ENCODE assay signal across 9 mouse cellular contexts in genomic region chr15:97291291-97292050, GRCm38 (mm10). TPM values are rescaled to one million over a fixed set of nuclear protein-coding genes. Genes with fewer than 3 reads are reported as not detected.
DNase-seq lines count a peak whose midpoint lies in the region; ATAC-seq and TF ChIP-seq lines count a peak whose summit lies in the region.
"Had no signal": no experiment of that assay in that cellular context is flagged by ENCODE, and none has a peak within 500 bp of the region (broad histone marks: within the 10 kb centered on the region; RNA-seq: fewer than 3 reads in every experiment).

No protein-coding gene starts in this region.

- WGBS in heart, embryonic 12.5 days: 66% methylated on average over 21 of the region's 21 CpGs
- 70% methylated on average over 21 of the region's 21 CpGs for WGBS in heart, embryonic 10.5 days
- WGBS in limb, embryonic 11.5 days: 66% methylated on average over 21 of the region's 21 CpGs
- whole genome bisulfite sequencing in lung, adult 2 months: 76% methylated on average over 21 of the region's 21 CpGs

- no peak overlapping the region for H3K4me3 ChIP-seq in heart, embryonic 12.5 days
- H3K4me3 ChIP-seq in heart, embryonic 10.5 days: no peak overlapping the region
- H3K4me3 ChIP-seq in limb, embryonic 11.5 days (ENCODE audit: low read depth, low read length): no peak overlapping the region
- H3K4me3 ChIP-seq in lung, adult 2 months (replicated peaks; ENCODE audit: extremely low read depth, low read depth, low read length): no peak overlapping the region

- H3K27ac ChIP-seq in heart, embryonic 12.5 days (ENCODE audit: poor library complexity, severe bottlenecking): no peak overlapping the region
- no peak overlapping the region for H3K27ac ChIP-seq in heart, embryonic 10.5 days
- H3K27ac ChIP-seq in limb, embryonic 11.5 days (replicated peaks; ENCODE audit: low read depth, low read length): no peak overlapping the region

- H3K4me1 ChIP-seq in heart, embryonic 12.5 days (replicated peaks): no peaks in the 10 kb centered on the region
- 0 out of 2 replicates have a peak, but pooled peaks cover 8% of the 10 kb centered on the region for H3K4me1 ChIP-seq in heart, embryonic 10.5 days
- no peaks in the 10 kb centered on the region for H3K4me1 ChIP-seq in limb, embryonic 11.5 days (ENCODE audit: control insufficient read depth, insufficient read depth, low read length)
- H3K4me1 ChIP-seq in lung, adult 2 months (ENCODE audit: control insufficient read depth, insufficient read depth, low read length): no peaks in the 10 kb centered on the region; the same call in 1 of the 2 replicates

- ATAC-seq in heart, embryonic 12.5 days (ENCODE audit: insufficient number of reproducible peaks, low FRiP score): no peak
- ATAC-seq in limb, embryonic 11.5 days (ENCODE audit: insufficient number of reproducible peaks, low FRiP score, low TSS enrichment, low read depth): peak; percentile 35; the same call in 1 of the 2 replicates
- ATAC-seq in megakaryocyte, adult 5-6 weeks (ENCODE audit: poor library complexity, severe bottlenecking): no peak
- ATAC-seq: forebrain, embryonic 14.5 days had no signal

- no peaks in the 10 kb centered on the region for H3K27me3 ChIP-seq in heart, embryonic 12.5 days (replicated peaks)
- H3K27me3 ChIP-seq in heart, embryonic 10.5 days (ENCODE audit: insufficient read depth, poor library complexity, severe bottlenecking): no peaks in the 10 kb centered on the region
- no peaks in the 10 kb centered on the region for H3K27me3 ChIP-seq in limb, embryonic 11.5 days (ENCODE audit: control insufficient read depth, insufficient read depth, low read length)

- DNase-seq in heart, adult 11 months: peak; percentile 97
- DNase-seq in adrenal gland, postnatal 14 days: peak; percentile 76
- DNase-seq in heart, embryonic 10.5 days (ENCODE audit: low spot score): peak; percentile 74
- DNase-seq in limb, embryonic 11.5 days (ENCODE audit: low spot score): peak; percentile 42
- DNase-seq in thymus, postnatal 36 days: no peak
- DNase-seq in lung, adult 2 months: no peak

- no peaks in the 10 kb centered on the region; the same call in 1 of the 2 replicates for H3K9me3 ChIP-seq in heart, embryonic 12.5 days (replicated peaks)
- no peaks in the 10 kb centered on the region for H3K9me3 ChIP-seq in heart, embryonic 10.5 days
- H3K9me3 ChIP-seq in limb, embryonic 11.5 days (ENCODE audit: control insufficient read depth, low read length): no peaks in the 10 kb centered on the region

- no peak for TF ChIP-seq CTCF in lung, adult 2 months (IDR thresholded peaks at IDR 0.05; ENCODE audit: insufficient read depth, low read length)

- no peak overlapping the region for H3K4me2 ChIP-seq in heart, embryonic 12.5 days
- no peak overlapping the region for H3K4me2 ChIP-seq in limb, embryonic 11.5 days (ENCODE audit: low read depth, severe bottlenecking)

- H3K9ac ChIP-seq in heart, embryonic 12.5 days: no peak overlapping the region
- no peak overlapping the region for H3K9ac ChIP-seq in limb, embryonic 11.5 days (ENCODE audit: low read length)

- H3K36me3 ChIP-seq in heart, embryonic 12.5 days: no peaks in the 10 kb centered on the region
- H3K36me3 ChIP-seq in heart, embryonic 10.5 days: peaks cover 2% of the 10 kb centered on the region; the same call in 1 of the 2 replicates
- no peaks in the 10 kb centered on the region; the same call in 1 of the 2 replicates for H3K36me3 ChIP-seq in limb, embryonic 11.5 days (ENCODE audit: control insufficient read depth, insufficient read depth, low read length)

- TF ChIP-seq POLR2A in lung, adult 2 months (IDR thresholded peaks at IDR 0.05; ENCODE audit: borderline replicate concordance, extremely low read depth, low read depth, low read length): no peak

RNA-seq across cellular contexts. Expression of gene Amigo2, which starts 44.4 kb away (rescaled TPM):
- 3.5 and 3.7 TPM in 2 replicates for polyA plus RNA-seq in heart, embryonic 12.5 days (2016; fragmentation: Nextera tagmentation; extraction: Ambion mirVana)
- 10.2 and 11.2 TPM in 2 replicates for total RNA-seq in adrenal gland, postnatal 14 days (2021)
- polyA plus RNA-seq in heart, embryonic 10.5 days (2016; fragmentation: Nextera tagmentation; extraction: Ambion mirVana): 3.2 and 4.6 TPM in 2 replicates
- polyA plus RNA-seq in limb, embryonic 11.5 days (2014; fragmentation: Nextera tagmentation; extraction: Ambion mirVana): 4.0 and 4.4 TPM in 2 replicates
- 0.27 and 0.84 TPM in 2 replicates for total RNA-seq in megakaryocyte, adult 5-6 weeks (2015)
- 0.07 TPM in 1 of 2 replicates, not detected in the other for total RNA-seq in megakaryocyte, adult 5-6 weeks (2017)
- 4.2 and 4.9 TPM in 2 replicates for polyA plus RNA-seq in lung, adult 2 months (2012; rRNA removed)

RNA-seq across cellular contexts. Expression of gene Pced1b, which starts 44.6 kb away (rescaled TPM):
- polyA plus RNA-seq in heart, embryonic 12.5 days (2016; fragmentation: Nextera tagmentation; extraction: Ambion mirVana): 2.4 and 3.1 TPM in 2 replicates
- 23.0 and 35.1 TPM in 2 replicates for total RNA-seq in adrenal gland, postnatal 14 days (2021)
- 2.3 and 2.4 TPM in 2 replicates for polyA plus RNA-seq in heart, embryonic 10.5 days (2016; fragmentation: Nextera tagmentation; extraction: Ambion mirVana)
- polyA plus RNA-seq in limb, embryonic 11.5 days (2014; fragmentation: Nextera tagmentation; extraction: Ambion mirVana): 4.2 and 7.3 TPM in 2 replicates
- 20.1 and 23.2 TPM in 2 replicates for total RNA-seq in megakaryocyte, adult 5-6 weeks (2015)
- total RNA-seq in megakaryocyte, adult 5-6 weeks (2017): 3.2 and 5.8 TPM in 2 replicates
- 19.8 and 24.8 TPM in 2 replicates for polyA plus RNA-seq in lung, adult 2 months (2012; rRNA removed)

Comparison
In these comparisons a context has a peak if more than half of its experiments do, and no peak if none do; other contexts are left out.
1. DNase-seq: peak in heart, adult 11 months (single experiment), adrenal gland, postnatal 14 days (single experiment), heart, embryonic 10.5 days (single experiment) and limb, embryonic 11.5 days (single experiment); none in thymus, postnatal 36 days (0 of 2) and lung, adult 2 months (single experiment).